8 mouse cellular contexts compared by ENCODE assay signal in the genomic region with DNA sequence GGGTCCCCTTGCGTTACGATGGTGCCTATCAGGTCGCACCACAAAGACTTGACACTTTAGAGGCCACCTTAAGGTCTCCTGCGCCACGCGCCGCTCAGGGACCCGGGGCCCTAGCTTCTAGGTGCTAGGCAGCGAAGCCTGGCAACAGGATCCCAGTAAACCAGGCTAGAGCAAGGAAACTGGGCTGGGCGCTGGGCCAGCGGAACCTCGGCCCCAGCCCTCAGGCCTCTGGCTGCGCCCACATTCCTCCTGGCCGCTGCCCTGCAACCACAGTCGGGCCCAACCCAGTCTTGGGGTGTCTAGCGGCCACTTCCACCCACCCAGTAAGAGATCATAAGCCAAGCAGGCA. TPM values are rescaled to one million over a fixed set of nuclear protein-coding genes. Genes with fewer than 3 reads are reported as not detected.
DNase-seq lines count a peak whose midpoint lies in the region; ATAC-seq lines count a peak whose summit lies in the region.

No protein-coding gene starts in this region.

- ATAC-seq in hindbrain, embryonic 13.5 days (ENCODE audit: low FRiP score): peak; percentile 18; the same call in 1 of the 2 replicates
- 0 out of 2 replicates have a peak, but pooled peaks have one; percentile 5 for ATAC-seq in limb, embryonic 15.5 days (ENCODE audit: insufficient number of reproducible peaks, low FRiP score, low TSS enrichment, low read depth)
- ATAC-seq in midbrain, embryonic 15.5 days (replicated peaks): peak; percentile 38

- 1% methylated on average over 16 of the region's 16 CpGs for WGBS in hindbrain, embryonic 13.5 days
- 2% methylated on average over 16 of the region's 16 CpGs for WGBS in limb, embryonic 15.5 days
- WGBS in midbrain, embryonic 15.5 days: 3% methylated on average over 16 of the region's 16 CpGs

- H3K4me1 ChIP-seq in hindbrain, embryonic 13.5 days (replicated peaks): peaks cover 40% of the 10 kb centered on the region
- peaks cover 52% of the 10 kb centered on the region for H3K4me1 ChIP-seq in limb, embryonic 15.5 days
- H3K4me1 ChIP-seq in midbrain, embryonic 15.5 days: peaks cover 32% of the 10 kb centered on the region

- H3K9me3 ChIP-seq in hindbrain, embryonic 13.5 days: no peaks in the 10 kb centered on the region
- no peaks in the 10 kb centered on the region for H3K9me3 ChIP-seq in limb, embryonic 15.5 days
- H3K9me3 ChIP-seq in midbrain, embryonic 15.5 days: no peaks in the 10 kb centered on the region

- DNase-seq in adrenal gland, postnatal 25 days: peak; percentile 71
- no peak for DNase-seq in adrenal gland, adult (ENCODE audit: inconsistent age in 2 of 2, low spot score in 1 of 2)
- DNase-seq in urinary bladder, postnatal 14 days (ENCODE audit: low spot score): peak; percentile 78
- no peak for DNase-seq in urinary bladder, adult 2 months (ENCODE audit: low spot score)
- DNase-seq in MN1 (ENCODE audit: low spot score): no peak

- H3K27me3 ChIP-seq in hindbrain, embryonic 13.5 days: 0 out of 2 replicates have a peak, but pooled peaks cover 4% of the 10 kb centered on the region
- no peaks in the 10 kb centered on the region for H3K27me3 ChIP-seq in limb, embryonic 15.5 days
- no peaks in the 10 kb centered on the region for H3K27me3 ChIP-seq in midbrain, embryonic 15.5 days (replicated peaks)

- peak overlapping the region; percentile 99 for H3K27ac ChIP-seq in hindbrain, embryonic 13.5 days
- H3K27ac ChIP-seq in limb, embryonic 15.5 days: peak overlapping the region; percentile 98
- peak overlapping the region; percentile 92 for H3K27ac ChIP-seq in midbrain, embryonic 15.5 days

- peak overlapping the region; percentile 98 for H3K4me3 ChIP-seq in hindbrain, embryonic 13.5 days
- H3K4me3 ChIP-seq in limb, embryonic 15.5 days: peak overlapping the region; percentile 86
- peak overlapping the region; percentile 69 for H3K4me3 ChIP-seq in midbrain, embryonic 15.5 days

- H3K36me3 ChIP-seq in hindbrain, embryonic 13.5 days: peaks cover 17% of the 10 kb centered on the region
- peaks cover 20% of the 10 kb centered on the region for H3K36me3 ChIP-seq in limb, embryonic 15.5 days
- H3K36me3 ChIP-seq in midbrain, embryonic 15.5 days (replicated peaks): peaks cover 9% of the 10 kb centered on the region

- H3K4me2 ChIP-seq in hindbrain, embryonic 13.5 days: peak overlapping the region; percentile 91
- H3K4me2 ChIP-seq in limb, embryonic 15.5 days: peak overlapping the region; percentile 90
- H3K4me2 ChIP-seq in midbrain, embryonic 15.5 days: peak overlapping the region; percentile 72

- H3K9ac ChIP-seq in hindbrain, embryonic 13.5 days: peak overlapping the region; percentile 100
- peak overlapping the region; percentile 38; the same call in 1 of the 2 replicates for H3K9ac ChIP-seq in limb, embryonic 15.5 days
- H3K9ac ChIP-seq in midbrain, embryonic 15.5 days: peak overlapping the region; percentile 95

RNA-seq across cellular contexts. Expression of gene Traf4, which starts 0.3 kb away (rescaled TPM):
- 35.6 and 42.3 TPM in 2 replicates for total RNA-seq in adrenal gland, postnatal 25 days (2021)
- 20.4 and 26.1 TPM in 2 replicates for polyA plus RNA-seq in urinary bladder, adult 2 months (2012; rRNA removed)
- 125 and 127 TPM in 2 replicates for polyA plus RNA-seq in hindbrain, embryonic 13.5 days (2015; fragmentation: Nextera tagmentation; extraction: Ambion mirVana)
- 65.6 and 67.0 TPM in 2 replicates for polyA plus RNA-seq in limb, embryonic 15.5 days (2015; fragmentation: Nextera tagmentation; extraction: Ambion mirVana)
- polyA plus RNA-seq in midbrain, embryonic 15.5 days (2015; fragmentation: Nextera tagmentation; extraction: Ambion mirVana): 101 and 107 TPM in 2 replicates

RNA-seq across cellular contexts. Expression of gene Nek8, which starts 10.7 kb away (rescaled TPM):
- total RNA-seq in adrenal gland, postnatal 25 days (2021): 15.7 and 17.6 TPM in 2 replicates
- 14.4 and 19.7 TPM in 2 replicates for polyA plus RNA-seq in urinary bladder, adult 2 months (2012; rRNA removed)
- 6.6 and 6.7 TPM in 2 replicates for polyA plus RNA-seq in hindbrain, embryonic 13.5 days (2015; fragmentation: Nextera tagmentation; extraction: Ambion mirVana)
- 15.4 and 16.2 TPM in 2 replicates for polyA plus RNA-seq in limb, embryonic 15.5 days (2015; fragmentation: Nextera tagmentation; extraction: Ambion mirVana)
- polyA plus RNA-seq in midbrain, embryonic 15.5 days (2015; fragmentation: Nextera tagmentation; extraction: Ambion mirVana): 6.5 and 7.3 TPM in 2 replicates

RNA-seq across cellular contexts. Expression of gene Tlcd1, which starts 10.8 kb away (rescaled TPM):
- 73.0 and 107 TPM in 2 replicates for total RNA-seq in adrenal gland, postnatal 25 days (2021)
- polyA plus RNA-seq in urinary bladder, adult 2 months (2012; rRNA removed): 24.1 and 33.5 TPM in 2 replicates
- polyA plus RNA-seq in hindbrain, embryonic 13.5 days (2015; fragmentation: Nextera tagmentation; extraction: Ambion mirVana): 7.0 and 8.3 TPM in 2 replicates
- polyA plus RNA-seq in limb, embryonic 15.5 days (2015; fragmentation: Nextera tagmentation; extraction: Ambion mirVana): 31.3 and 32.0 TPM in 2 replicates
- polyA plus RNA-seq in midbrain, embryonic 15.5 days (2015; fragmentation: Nextera tagmentation; extraction: Ambion mirVana): 7.4 and 7.6 TPM in 2 replicates

RNA-seq across cellular contexts. Expression of gene Rpl23a, which starts 17.6 kb away (rescaled TPM):
- 1,910 and 2,113 TPM in 2 replicates for total RNA-seq in adrenal gland, postnatal 25 days (2021)
- polyA plus RNA-seq in urinary bladder, adult 2 months (2012; rRNA removed): 2,424 and 3,048 TPM in 2 replicates
- polyA plus RNA-seq in hindbrain, embryonic 13.5 days (2015; fragmentation: Nextera tagmentation; extraction: Ambion mirVana): 913 and 965 TPM in 2 replicates
- polyA plus RNA-seq in limb, embryonic 15.5 days (2015; fragmentation: Nextera tagmentation; extraction: Ambion mirVana): 1,208 and 1,454 TPM in 2 replicates
- polyA plus RNA-seq in midbrain, embryonic 15.5 days (2015; fragmentation: Nextera tagmentation; extraction: Ambion mirVana): 695 and 703 TPM in 2 replicates

RNA-seq across cellular contexts. Expression of gene Rab34, which starts 22.5 kb away (rescaled TPM):
- 90.8 and 97.4 TPM in 2 replicates for total RNA-seq in adrenal gland, postnatal 25 days (2021)
- polyA plus RNA-seq in urinary bladder, adult 2 months (2012; rRNA removed): 66.7 and 79.2 TPM in 2 replicates
- 53.2 TPM in 2 replicates for polyA plus RNA-seq in hindbrain, embryonic 13.5 days (2015; fragmentation: Nextera tagmentation; extraction: Ambion mirVana)
- polyA plus RNA-seq in limb, embryonic 15.5 days (2015; fragmentation: Nextera tagmentation; extraction: Ambion mirVana): 153 and 164 TPM in 2 replicates
- 56.3 and 61.5 TPM in 2 replicates for polyA plus RNA-seq in midbrain, embryonic 15.5 days (2015; fragmentation: Nextera tagmentation; extraction: Ambion mirVana)

Comparison
In these comparisons a context has a peak if more than half of its experiments do, and no peak if none do; other contexts are left out.
1. DNase-seq: peak in adrenal gland, postnatal 25 days (single experiment) and urinary bladder, postnatal 14 days (single experiment); none in adrenal gland, adult (0 of 2), urinary bladder, adult 2 months (single experiment) and MN1 (single experiment).
2. H3K9ac ChIP-seq: peak in every context shown above with its lines; median percentile 100 in hindbrain, embryonic 13.5 days; 95 in midbrain, embryonic 15.5 days; 38 in limb, embryonic 15.5 days.
3. Peak in every context shown above with its lines, with median percentiles within 50 percentile points of each other: ATAC-seq, H3K27ac ChIP-seq, H3K4me2 ChIP-seq and H3K4me3 ChIP-seq.